Comparison of ENCODE assay signal across 8 mouse cellular contexts in genomic region chr6:135362459-135363159, GRCm38 (mm10). TPM values are rescaled to one million over a fixed set of nuclear protein-coding genes. Genes with fewer than 3 reads are reported as not detected.
A peak's percentile ranks its signal among the peaks of the same experiment; 100 is the strongest.
DNase-seq lines count a peak whose midpoint lies in the region; ATAC-seq and TF ChIP-seq lines count a peak whose summit lies in the region.

Gene Emp1, plus strand, starts transcription at chr6:135362545.

- TF ChIP-seq CTCF in small intestine, adult 2 months (IDR thresholded peaks at IDR 0.05; ENCODE audit: extremely low read depth, insufficient read length, insufficient replicate concordance, low read depth, low read length) = no peak

- WGBS in hindbrain, embryonic 16.5 days = 35% methylated on average over 13 of the region's 13 CpGs
- WGBS in midbrain, embryonic 12.5 days = 44% methylated on average over 13 of the region's 13 CpGs
- 5% methylated on average over 13 of the region's 13 CpGs for WGBS in small intestine, adult 2 months

- no peak within 1 kb of the TSS for H3K9ac ChIP-seq in hindbrain, embryonic 16.5 days (ENCODE audit: low read depth, low read length)
- no peak within 1 kb of the TSS for H3K9ac ChIP-seq in midbrain, embryonic 12.5 days (replicated peaks)

- 0 out of 2 replicates have a peak within 1 kb of the TSS, but pooled peaks have one; percentile 25 for H3K27ac ChIP-seq in hindbrain, embryonic 16.5 days (ENCODE audit: low read depth, low read length)
- no peak within 1 kb of the TSS for H3K27ac ChIP-seq in midbrain, embryonic 12.5 days (replicated peaks)
- H3K27ac ChIP-seq in small intestine, adult 2 months (ENCODE audit: insufficient read depth, low read depth, low read length) = peak within 1 kb of the TSS; percentile 100

- H3K27me3 ChIP-seq in hindbrain, embryonic 16.5 days (replicated peaks; ENCODE audit: control insufficient read depth, insufficient read depth, low read length) = no peaks in the 10 kb centered on the region
- no peaks in the 10 kb centered on the region; the same call in 1 of the 2 replicates for H3K27me3 ChIP-seq in midbrain, embryonic 12.5 days
- H3K27me3 ChIP-seq in small intestine, adult 2 months (ENCODE audit: control insufficient read depth, insufficient read depth, low read length) = no peaks in the 10 kb centered on the region

- peaks cover 12% of the 10 kb centered on the region for H3K4me1 ChIP-seq in hindbrain, embryonic 16.5 days (ENCODE audit: control insufficient read depth, insufficient read depth, low read depth, low read length)
- 0 out of 2 replicates have a peak, but pooled peaks cover 5% of the 10 kb centered on the region for H3K4me1 ChIP-seq in midbrain, embryonic 12.5 days
- H3K4me1 ChIP-seq in small intestine, adult 2 months (ENCODE audit: control insufficient read depth, insufficient read depth, insufficient read length, low read length) = peaks cover 18% of the 10 kb centered on the region

- DNase-seq in MN1 (ENCODE audit: low spot score) = peak; percentile 87
- DNase-seq in adrenal gland, postnatal 36 days = peak; percentile 91 to 93
- peak; percentile 84 for DNase-seq in gastrocnemius, postnatal 25 days
- peak; percentile 36 to 89 for DNase-seq in left cerebral cortex, postnatal 25 days (ENCODE audit: low spot score in 2 of 2)
- DNase-seq in B cell, adult 2 months = no peak

- intact Hi-C loops in left cerebral cortex, postnatal 25 days (cut with DNase I) = no loop called here

- H3K4me2 ChIP-seq in hindbrain, embryonic 16.5 days (ENCODE audit: low read length) = peak within 1 kb of the TSS; percentile 34
- no peak within 1 kb of the TSS for H3K4me2 ChIP-seq in midbrain, embryonic 12.5 days (replicated peaks)

- H3K4me3 ChIP-seq in hindbrain, embryonic 16.5 days (ENCODE audit: low read length) = peak within 1 kb of the TSS; percentile 20
- H3K4me3 ChIP-seq in midbrain, embryonic 12.5 days = no peak within 1 kb of the TSS
- H3K4me3 ChIP-seq in small intestine, adult 2 months (ENCODE audit: low read depth, low read length) = peak within 1 kb of the TSS; percentile 75

- TF ChIP-seq POLR2A in small intestine, adult 2 months (IDR thresholded peaks at IDR 0.05; ENCODE audit: low read depth, low read length) = peak; percentile 68; the same call in 1 of the 2 replicates

- H3K36me3 ChIP-seq in hindbrain, embryonic 16.5 days (ENCODE audit: control insufficient read depth, insufficient read depth, low read length) = no peaks in the 10 kb centered on the region
- no peaks in the 10 kb centered on the region for H3K36me3 ChIP-seq in midbrain, embryonic 12.5 days
- peaks cover 6% of the 10 kb centered on the region; the same call in 1 of the 2 replicates for H3K36me3 ChIP-seq in small intestine, adult 2 months (ENCODE audit: control insufficient read depth, insufficient read depth, low read length)

- peak; percentile 73 for ATAC-seq in hindbrain, embryonic 16.5 days
- no peak for ATAC-seq in midbrain, embryonic 12.5 days (ENCODE audit: low FRiP score, low read depth)

- no peaks in the 10 kb centered on the region for H3K9me3 ChIP-seq in hindbrain, embryonic 16.5 days (ENCODE audit: control insufficient read depth, low read length)
- H3K9me3 ChIP-seq in midbrain, embryonic 12.5 days = no peaks in the 10 kb centered on the region

RNA-seq across cellular contexts. Expression of gene Emp1, which starts in this region (rescaled TPM):
- total RNA-seq in adrenal gland, postnatal 36 days (2021) = 10 to 100 TPM; 25.9 to 46.9 TPM
- 10 to 100 TPM; 47.3 to 59.7 TPM for total RNA-seq in gastrocnemius, postnatal 25 days (2021)
- 9.9 and 13.0 TPM in 2 replicates for polyA plus RNA-seq in hindbrain, embryonic 16.5 days (2015; fragmentation: Nextera tagmentation; extraction: Ambion mirVana)
- total RNA-seq in left cerebral cortex, postnatal 25 days (2021) = 1 to 10 TPM; 2.4 to 3.9 TPM
- polyA plus RNA-seq in midbrain, embryonic 12.5 days (2016; fragmentation: Nextera tagmentation; extraction: Ambion mirVana) = 11.6 and 16.8 TPM in 2 replicates
- polyA plus RNA-seq in small intestine, adult 2 months (2012; rRNA removed) = 131 and 234 TPM in 2 replicates

Comparison
In these comparisons a context has a peak if more than half of its experiments do, and no peak if none do; other contexts are left out.
1. RNA of gene Emp1 (total RNA-seq): 47.3 to 59.7 TPM in gastrocnemius, postnatal 25 days and 25.9 to 46.9 TPM in adrenal gland, postnatal 36 days; 2.4 to 3.9 TPM in left cerebral cortex, postnatal 25 days; every median in the first group is over 4 times any median in the second.
2. DNase-seq: peak in MN1 (single experiment), adrenal gland, postnatal 36 days (2 of 2), gastrocnemius, postnatal 25 days (single experiment) and left cerebral cortex, postnatal 25 days (2 of 2); none in B cell, adult 2 months (0 of 2).